Mouse (Mus musculus): ENCODE data around the gene Mbl1.

Gene Mbl1

DNA sequence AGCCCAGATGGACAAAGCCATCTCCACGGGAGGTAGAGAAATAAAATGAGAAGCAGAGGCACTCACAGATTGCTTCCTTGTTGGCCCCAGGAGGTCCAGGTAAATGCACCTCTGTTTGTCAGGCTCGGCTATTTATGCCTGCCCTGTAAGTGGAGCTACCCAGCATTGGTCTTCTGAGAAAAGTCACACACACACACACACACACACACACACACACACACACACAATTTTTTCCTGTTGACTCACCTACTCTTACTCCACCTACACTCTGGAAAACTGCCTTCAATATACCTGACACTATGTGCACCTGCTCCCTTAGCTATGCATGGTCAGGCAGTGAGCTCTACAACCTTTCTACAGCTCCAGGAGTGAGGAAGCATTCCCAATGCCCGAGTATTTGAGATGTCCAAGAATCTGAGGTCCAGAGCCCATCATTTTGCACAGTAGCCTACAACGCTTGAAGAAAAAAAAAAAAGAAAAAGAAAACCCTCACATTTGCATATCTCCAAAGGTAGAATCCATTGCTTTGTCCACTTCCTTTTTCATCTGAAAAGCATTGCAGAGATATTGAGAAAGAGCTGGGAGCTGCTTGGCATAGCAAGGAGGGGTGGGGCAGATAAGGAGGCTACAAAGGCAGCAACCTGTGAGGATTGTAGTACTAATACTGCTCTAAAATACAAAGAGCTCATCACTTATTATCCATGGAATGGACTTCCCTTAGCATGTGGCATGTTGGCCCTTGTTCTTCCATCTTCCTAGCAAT is 34.0 kb downstream of the Mbl1 start, which contains the start of gene Sftpd:
Gene Sftpd, minus strand, starts transcription at position 91 of the 763 bp plus-strand sequence.
- in situ Hi-C loops (cut with MboI, MseI) = no loop called here

DNA sequence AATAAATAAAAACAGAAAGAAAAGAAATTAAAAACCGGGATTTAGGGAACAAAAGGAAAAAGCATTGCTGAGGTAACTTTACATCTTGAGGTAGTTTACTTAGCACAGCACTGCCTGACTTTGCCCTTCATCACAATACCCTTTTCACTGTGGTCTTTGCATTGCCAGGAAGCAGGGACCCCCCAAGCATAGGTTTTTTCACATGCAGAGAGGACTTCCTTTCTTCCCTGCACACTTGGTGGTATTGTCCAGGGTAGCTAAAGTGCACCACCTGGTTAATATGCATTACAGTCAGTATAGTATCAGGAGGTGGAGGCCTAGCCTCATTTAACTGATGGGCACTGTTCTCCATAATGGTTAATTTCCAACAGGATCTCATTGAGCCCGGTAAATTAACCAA is 38.2 kb downstream of the Mbl1 start:
- in situ Hi-C loops (cut with MboI, MseI) = no loop called here

DNA sequence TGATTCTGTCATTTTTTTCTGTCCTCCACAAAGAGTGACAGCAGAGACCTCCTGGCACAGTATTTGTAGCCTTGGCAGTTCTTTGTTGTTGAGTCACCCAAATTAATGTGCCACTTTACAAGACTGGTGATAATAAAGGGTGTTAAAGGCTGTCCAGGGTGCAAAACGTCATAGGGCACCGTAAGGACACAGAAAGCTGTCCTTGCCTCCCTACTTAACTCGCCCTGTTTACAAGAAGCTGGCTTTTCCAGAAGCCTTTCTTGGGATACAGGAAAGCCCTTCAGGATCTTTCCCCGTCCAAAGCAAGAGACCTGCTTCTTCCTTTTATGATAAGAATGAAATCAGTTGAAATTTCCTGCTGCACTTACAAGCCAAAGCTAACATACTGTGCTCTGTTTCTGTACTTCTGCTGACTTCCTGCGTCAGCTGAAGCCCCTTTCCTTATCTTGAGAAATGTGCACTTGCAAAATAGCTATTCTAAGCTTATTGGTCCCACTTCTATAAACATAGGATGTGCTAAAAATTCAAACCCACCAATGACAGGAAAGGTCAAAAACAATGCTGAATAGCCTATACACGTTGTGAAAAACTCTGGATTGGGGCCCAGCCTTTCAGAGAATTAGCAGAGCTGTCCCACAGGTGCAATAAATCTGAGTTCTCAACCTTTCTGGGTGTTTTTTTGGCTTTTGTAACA is 46.9 kb downstream of the Mbl1 start:
- in situ Hi-C loops (cut with MboI, MseI) = no loop called here

Data from regulatory T cell (primary cell).